Mouse (Mus musculus) MEL (cell line): ENCODE data around the gene Ak5. TPM values are rescaled to one million over a fixed set of nuclear protein-coding genes. Genes with fewer than 3 reads are reported as not detected.

Source experiments
- DNase-seq: peaks from one replicate; pipeline ENCODE4 v3.0.0; 2011; ENCODE audit warnings: low read depth, low spot score
- H3K27ac ChIP-seq: 2 replicates; pipeline ENCODE4 v1.5.1; 2012; ENCODE audit warnings: low read depth, mild to moderate bottlenecking, control low read depth, low read length, moderate library complexity; ENCODE audit not compliant: control insufficient read depth
- H3K27me3 ChIP-seq, 2 experiments: fragments of 150-350 bp in 1 of 2; sonication (generic) in 1 of 2; 2 replicates each; pipeline ENCODE4 v1.6.1; 2012; ENCODE audit warnings: low read length in 2 of 2, mild to moderate bottlenecking in 2 of 2, improper control_type of control experiment in 1 of 2, moderate library complexity in 1 of 2; ENCODE audit not compliant: insufficient read depth in 2 of 2, control insufficient read depth in 1 of 2
- H3K36me3 ChIP-seq, 2 experiments: 2 replicates each; pipeline ENCODE4 v1.6.1; 2012 to 2014; ENCODE audit warnings: low read length in 2 of 2, improper control_type of control experiment in 1 of 2, inconsistent platforms in 1 of 2, mild to moderate bottlenecking in 1 of 2; ENCODE audit not compliant: insufficient read depth in 2 of 2, control insufficient read depth in 1 of 2
- H3K4me1 ChIP-seq, 2 experiments: fragments of 150-350 bp in 1 of 2; sonication (generic) in 1 of 2; 2 replicates each; pipeline ENCODE4 v1.6.1; 2012; ENCODE audit warnings: low read length in 2 of 2, improper control_type of control experiment in 1 of 2, mild to moderate bottlenecking in 1 of 2; ENCODE audit not compliant: insufficient read depth in 2 of 2, control insufficient read depth in 1 of 2
- H3K4me3 ChIP-seq, 2 experiments: fragments of 150-350 bp in 1 of 2; sonication (generic) in 1 of 2; 2 replicates each; pipeline ENCODE4 v1.5.1; 2012; ENCODE audit warnings: low read depth in 2 of 2, low read length in 2 of 2, mild to moderate bottlenecking in 2 of 2, moderate library complexity in 2 of 2, control low read depth in 1 of 2, improper control_type of control experiment in 1 of 2; ENCODE audit not compliant: control insufficient read depth in 1 of 2, insufficient read depth in 1 of 2
- H3K79me2 ChIP-seq: 2 replicates; pipeline ENCODE4 v1.6.1; 2012; ENCODE audit warnings: mild to moderate bottlenecking, low read length, moderate library complexity; ENCODE audit not compliant: control insufficient read depth, poor library complexity, insufficient read depth
- H3K9ac ChIP-seq: 2 replicates; pipeline ENCODE4 v1.6.1; 2012; ENCODE audit warnings: low read depth, mild to moderate bottlenecking, control low read depth, low read length, moderate library complexity; ENCODE audit not compliant: control insufficient read depth, poor library complexity, severe bottlenecking
- H3K9me3 ChIP-seq: fragments of 150-350 bp; sonication (generic); replicated peaks from 2 replicates; pipeline ENCODE4 v1.6.1; 2012; ENCODE audit warnings: mild to moderate bottlenecking, low read length, improper control_type of control experiment, moderate library complexity; ENCODE audit not compliant: insufficient read depth
- BHLHE40 ChIP-seq: IDR thresholded peaks from 2 replicates; pipeline ENCODE4 v1.6.1; 2012; ENCODE audit warnings: low read depth, mild to moderate bottlenecking, inconsistent platforms, low read length, improper control_type of control experiment, borderline replicate concordance
- E2F4 ChIP-seq: IDR thresholded peaks from 2 replicates; pipeline ENCODE4 v1.6.1; 2011; ENCODE audit warnings: low read depth, low read length, improper control_type of control experiment, borderline replicate concordance
- EP300 ChIP-seq, 2 experiments: IDR thresholded peaks; 2 replicates each; pipeline ENCODE4 v1.6.1; 2011; ENCODE audit warnings: improper control_type of control experiment in 2 of 2, low read length in 2 of 2, low read depth in 1 of 2, mild to moderate bottlenecking in 1 of 2
- GABPA ChIP-seq: IDR thresholded peaks from 2 replicates; pipeline ENCODE4 v1.6.1; 2012; ENCODE audit warnings: low read depth, mild to moderate bottlenecking, inconsistent platforms, low read length, improper control_type of control experiment, moderate library complexity
- HCFC1 ChIP-seq: IDR thresholded peaks from 2 replicates; pipeline ENCODE4 v1.6.1; 2012; ENCODE audit warnings: low read depth, mild to moderate bottlenecking, inconsistent platforms, low read length, improper control_type of control experiment, moderate library complexity
- MAZ ChIP-seq: IDR thresholded peaks from 2 replicates; pipeline ENCODE4 v1.6.1; 2012; ENCODE audit warnings: low read depth, mild to moderate bottlenecking, inconsistent platforms, low read length, improper control_type of control experiment
- MXI1 ChIP-seq: IDR thresholded peaks from 2 replicates; pipeline ENCODE4 v1.6.1; 2011; ENCODE audit warnings: mild to moderate bottlenecking, low read depth, low read length, improper control_type of control experiment
- MYB ChIP-seq: IDR thresholded peaks from 2 replicates; pipeline ENCODE4 v1.6.1; 2011; ENCODE audit warnings: mild to moderate bottlenecking, low read depth, low read length, improper control_type of control experiment
- MYC ChIP-seq: IDR thresholded peaks from 2 replicates; pipeline ENCODE4 v1.6.1; 2011; ENCODE audit warnings: low read depth, mild to moderate bottlenecking, low read length, improper control_type of control experiment, moderate library complexity
- NELFE ChIP-seq: IDR thresholded peaks from 2 replicates; pipeline ENCODE4 v1.6.1; 2011; ENCODE audit warnings: low read depth, low read length, improper control_type of control experiment
- NRF1 ChIP-seq: IDR thresholded peaks from 2 replicates; pipeline ENCODE4 v1.6.1; 2014; ENCODE audit warnings: low read depth, mild to moderate bottlenecking, inconsistent platforms, low read length, improper control_type of control experiment, moderate library complexity; ENCODE audit not compliant: poor library complexity, insufficient read depth, severe bottlenecking
- POLR2A ChIP-seq, 2 experiments: IDR thresholded peaks; 2 replicates each; pipeline ENCODE4 v1.6.1; 2011 to 2012; ENCODE audit warnings: low read length in 2 of 2, mild to moderate bottlenecking in 2 of 2, control low read depth in 1 of 2, improper control_type of control experiment in 1 of 2, low read depth in 1 of 2, moderate library complexity in 1 of 2; ENCODE audit not compliant: control insufficient read depth in 1 of 2, insufficient read depth in 1 of 2, poor library complexity in 1 of 2
- POLR2AphosphoS2 ChIP-seq: IDR thresholded peaks from 2 replicates; pipeline ENCODE4 v1.6.1; 2011; ENCODE audit warnings: low read length, improper control_type of control experiment
- POLR2AphosphoS5 ChIP-seq: IDR thresholded peaks from 2 replicates; pipeline ENCODE4 v1.6.1; 2012; ENCODE audit warnings: low read depth, borderline replicate concordance, mild to moderate bottlenecking, inconsistent platforms, low read length, moderate library complexity, mixed read lengths
- RAD21 ChIP-seq: IDR thresholded peaks from 2 replicates; pipeline ENCODE4 v1.6.1; 2011; ENCODE audit warnings: mild to moderate bottlenecking, low read depth, low read length, improper control_type of control experiment
- TBP ChIP-seq: IDR thresholded peaks from 2 replicates; pipeline ENCODE4 v1.8.0; 2011; ENCODE audit warnings: low read depth, low read length, improper control_type of control experiment
- TCF12 ChIP-seq: IDR thresholded peaks from 2 replicates; pipeline ENCODE4 v1.6.1; 2014; ENCODE audit warnings: low read depth, mild to moderate bottlenecking, inconsistent platforms, low read length, improper control_type of control experiment, moderate library complexity
- USF1 ChIP-seq: IDR thresholded peaks from 2 replicates; pipeline ENCODE4 v1.6.1; 2014; ENCODE audit warnings: low read depth, mild to moderate bottlenecking, inconsistent platforms, low read length, improper control_type of control experiment, moderate library complexity
- ZC3H11A ChIP-seq: IDR thresholded peaks from 2 replicates; pipeline ENCODE4 v1.6.1; 2012; ENCODE audit warnings: low read depth, mild to moderate bottlenecking, inconsistent platforms, low read length, improper control_type of control experiment
- ZKSCAN1 ChIP-seq: IDR thresholded peaks from 2 replicates; pipeline ENCODE4 v1.6.1; 2012; ENCODE audit warnings: low read depth, mild to moderate bottlenecking, inconsistent platforms, low read length, improper control_type of control experiment, moderate library complexity
- ZMIZ1 ChIP-seq: IDR thresholded peaks from 2 replicates; pipeline ENCODE4 v1.6.1; 2012; ENCODE audit warnings: low read depth, mild to moderate bottlenecking, inconsistent platforms, low read length, improper control_type of control experiment, moderate library complexity
- polyA plus RNA-seq, 2 experiments: library from polyadenylated mRNA; stranded (reverse) in 1 of 2; unstranded in 1 of 2; fragments of >175 nt in 1 of 2; fragments of >200 nt in 1 of 2; gene quantifications; 2 replicates each; pipeline versions ENCODE4 v1.2.1 to v1.2.4; 2012; ENCODE audit warnings: low replicate concordance in 2 of 2, low read depth in 1 of 2; ENCODE audit not compliant: insufficient read length in 2 of 2, insufficient read depth in 1 of 2, missing spikeins in 1 of 2
- total RNA-seq: library from RNA; depleted of rRNA; stranded (reverse); fragments of 300-350 nt; gene quantifications from 2 replicates; pipeline ENCODE4 v1.2.3, GENCODE M21; 2012

Ak5 gene
- total and polyA plus RNA-seq, 3 experiments, result 0.06 to 0.31 TPM; not detected in 1

DNA sequence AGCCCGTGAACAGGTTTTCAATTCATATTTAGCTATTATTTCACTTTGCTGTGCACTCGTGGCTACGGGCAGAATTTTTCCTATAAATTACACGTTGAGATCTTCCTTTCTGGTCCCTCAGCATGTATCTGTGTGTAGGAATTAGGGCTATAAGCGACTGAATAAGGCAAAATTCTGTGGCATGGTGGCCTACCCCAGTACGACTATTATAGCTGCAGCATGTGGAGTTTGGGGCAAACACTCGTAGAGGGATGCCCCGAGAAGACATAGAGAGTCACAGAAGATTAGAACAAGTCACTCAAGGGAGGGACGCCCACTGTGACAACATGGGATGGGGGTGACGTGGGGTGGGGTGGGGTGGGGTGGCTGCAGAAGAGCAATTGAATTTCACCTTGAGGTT lies 110.1 kb downstream of the Ak5 start:
- Histone ChIP-seq H3K27ac (peak overlapping the region; percentile 72), H3K4me1 (peaks cover 14 to 21% of the 10 kb centered on the region in 2 experiments), H3K4me3 (peak overlapping the region; percentile 74 to 85), H3K9ac (peak overlapping the region; percentile 65), H3K36me3 (peaks cover 0 to 20% of the 10 kb centered on the region in 2 experiments; a peak in 2 of 4 replicates), H3K9me3 (no peaks in the 10 kb centered on the region), H3K79me2 (no peaks in the 10 kb centered on the region; the same call in 1 of the 2 replicates), H3K27me3 (no peaks in the 10 kb centered on the region)
- TF ChIP-seq RAD21 (no peak), MXI1 (peak; percentile 77), MAZ (no peak), NELFE (peak; percentile 35), POLR2A (IDR thresholded peaks at IDR 0.05; ENCODE audit: control insufficient read depth in 1 of 2, insufficient read depth in 1 of 2, low read depth in 1 of 2, low read length in 2 of 2, poor library complexity in 1 of 2) (no peak), BHLHE40 (0 out of 2 replicates have a peak, but pooled peaks have one; percentile 14), POLR2AphosphoS2 (peak; percentile 62; the same call in 1 of the 2 replicates), TCF12 (0 out of 2 replicates have a peak, but pooled peaks have one; percentile 8), ZMIZ1 (no peak), MYB (no peak)
- DNase-seq, result no peak

DNA sequence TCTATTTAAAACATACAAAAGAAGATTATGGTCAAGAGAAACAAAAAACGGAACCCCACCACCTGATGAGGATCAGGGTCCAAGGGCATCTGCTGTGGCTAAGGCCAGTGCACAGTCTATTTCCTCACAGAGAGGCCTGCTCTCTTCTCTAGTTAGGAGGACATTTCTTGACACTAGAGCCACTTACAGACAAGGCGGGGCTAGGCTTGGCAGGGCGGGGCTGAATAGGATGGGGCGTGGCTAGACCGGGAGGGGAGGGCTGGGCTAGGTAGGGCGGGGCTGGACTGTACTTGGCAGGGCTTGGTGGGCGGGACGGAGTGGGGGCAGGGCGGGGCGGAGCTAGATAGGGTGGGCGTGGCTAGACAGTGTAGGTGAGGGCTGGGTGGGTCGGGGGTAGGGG lies 110.5 kb downstream of the Ak5 start:
- peak overlapping the region; percentile 54 for H3K9ac ChIP-seq
- no peaks in the 10 kb centered on the region; the same call in 1 of the 2 replicates for H3K79me2 ChIP-seq
- TF ChIP-seq ZC3H11A (no peak), HCFC1 (0 out of 2 replicates have a peak, but pooled peaks have one; percentile 29), MXI1 (no peak), E2F4 (no peak), EP300 (IDR thresholded peaks at IDR 0.05; ENCODE audit: low read depth in 1 of 2, low read length in 2 of 2) (no peak; a peak in 2 of 4 replicates), POLR2AphosphoS2 (peak; percentile 73), NRF1 (no peak), GABPA (no peak), TCF12 (peak; percentile 40; the same call in 1 of the 2 replicates), MYC (no peak), ZKSCAN1 (no peak), POLR2AphosphoS5 (no peak), NELFE (peak; percentile 60), TBP (peak; percentile 41; the same call in 1 of the 2 replicates), POLR2A (IDR thresholded peaks at IDR 0.05; ENCODE audit: control insufficient read depth in 1 of 2, insufficient read depth in 1 of 2, low read depth in 1 of 2, low read length in 2 of 2, poor library complexity in 1 of 2) (peak in 1 of 2 experiments; percentile 72; a peak in 2 of 4 replicates), ZMIZ1 (peak; percentile 38; the same call in 1 of the 2 replicates), USF1 (no peak), BHLHE40 (no peak)
- TF ChIP-seq, all 39 proteins: peak for 7
- peaks cover 0 to 20% of the 10 kb centered on the region in 2 experiments; a peak in 2 of 4 replicates for H3K36me3 ChIP-seq
- peaks cover 14 to 21% of the 10 kb centered on the region in 2 experiments for H3K4me1 ChIP-seq
- peak; percentile 94 for DNase-seq
- H3K27ac ChIP-seq, result peak overlapping the region; percentile 91
- no peaks in the 10 kb centered on the region for H3K9me3 ChIP-seq
- H3K27me3 ChIP-seq, result no peaks in the 10 kb centered on the region
- H3K4me3 ChIP-seq, result peak overlapping the region; percentile 19 to 51
